Mouse (Mus musculus) embryonic facial prominence, embryonic 13.5 days (tissue): ENCODE measurements around the gene Inmt. TPM values are rescaled to one million over a fixed set of nuclear protein-coding genes. Genes with fewer than 3 reads are reported as not detected.

ENCODE experiments used
- ATAC-seq: fragments of 200-750 bp; cut with Nextera tagmentation; 2 replicates; pipeline ENCODE4 v1.8.0; 2017; ENCODE audit warnings: low read depth; ENCODE audit not compliant: insufficient number of reproducible peaks, insufficient read depth, low FRiP score, low TSS enrichment
- H3K27ac ChIP-seq: fragments of 300-500 bp; sonication (generic); 2 replicates; pipeline ENCODE4 v1.5.1; 2015; ENCODE audit warnings: moderate library complexity, mild to moderate bottlenecking, inconsistent platforms
- H3K27me3 ChIP-seq: fragments of 300-500 bp; sonication (generic); 2 replicates; pipeline ENCODE4 v1.6.1; 2015; ENCODE audit warnings: mild to moderate bottlenecking, inconsistent platforms
- H3K36me3 ChIP-seq: fragments of 300-500 bp; sonication (generic); 2 replicates; pipeline ENCODE4 v1.6.1; 2015; ENCODE audit warnings: mild to moderate bottlenecking, inconsistent platforms
- H3K4me1 ChIP-seq: fragments of 300-500 bp; sonication (generic); 2 replicates; pipeline ENCODE4 v1.6.1; 2015; ENCODE audit warnings: inconsistent platforms
- H3K4me2 ChIP-seq: fragments of 300-500 bp; sonication (generic); 2 replicates; pipeline ENCODE4 v1.6.1; 2015; ENCODE audit warnings: moderate library complexity, mild to moderate bottlenecking, inconsistent platforms
- H3K4me3 ChIP-seq: fragments of 300-500 bp; sonication (generic); 2 replicates; pipeline ENCODE4 v1.5.1; 2015; ENCODE audit warnings: mild to moderate bottlenecking, inconsistent platforms
- H3K9ac ChIP-seq: fragments of 300-500 bp; sonication (generic); 2 replicates; pipeline ENCODE4 v1.6.1; 2015; ENCODE audit warnings: mild to moderate bottlenecking, inconsistent platforms
- H3K9me3 ChIP-seq: fragments of 300-500 bp; sonication (generic); 2 replicates; pipeline ENCODE4 v1.6.1; 2016; ENCODE audit warnings: inconsistent platforms
- WGBS: fragments of 180-500 bp; shearing (Covaris S2); methylation state at CpG from one replicate; pipeline ENCODE4 v1.1.7; 2015; ENCODE audit warnings: mixed read lengths; 5-methylcytosine and 5-hydroxymethylcytosine counted together
- polyA plus RNA-seq: library from polyadenylated mRNA; unstranded; fragments of >200 nt; fragmentation: Nextera tagmentation; extraction: Ambion mirVana; gene quantifications from 2 replicates; pipeline ENCODE4 v1.2.1, GENCODE M21; 2015

The Inmt gene
- polyA plus RNA-seq, 1 experiment from 2014 or later = 1.9 TPM

- ATAC-seq = no peak
- Histone ChIP-seq H3K9ac (no peak overlapping the region), H3K27ac (no peak overlapping the region), H3K4me1 (no peaks in the 10 kb centered on the region), H3K36me3 (no peaks in the 10 kb centered on the region), H3K4me3 (no peak overlapping the region), H3K9me3 (no peaks in the 10 kb centered on the region), H3K4me2 (no peak overlapping the region), H3K27me3 (no peaks in the 10 kb centered on the region; the same call in 1 of the 2 replicates)
- 78% methylated on average over 8 of the region's 8 CpGs for WGBS
Observed at GRCm38 (mm10) chr6:55163046-55163584, 11.7 kb downstream of the Inmt start.

- H3K4me1 ChIP-seq = no peaks in the 10 kb centered on the region
- H3K4me3 ChIP-seq = no peak overlapping the region
- no peak overlapping the region for H3K4me2 ChIP-seq
- H3K36me3 ChIP-seq = no peaks in the 10 kb centered on the region
- H3K27ac ChIP-seq = no peak overlapping the region
- 75% methylated on average over 5 of the region's 5 CpGs for WGBS
- no peak for ATAC-seq
- H3K9ac ChIP-seq = no peak overlapping the region
- no peaks in the 10 kb centered on the region for H3K9me3 ChIP-seq
- H3K27me3 ChIP-seq = no peaks in the 10 kb centered on the region; the same call in 1 of the 2 replicates
Observed at GRCm38 (mm10) chr6:55161311-55161761, 13.5 kb downstream of the Inmt start.

- Histone ChIP-seq H3K36me3 (no peaks in the 10 kb centered on the region), H3K27me3 (no peaks in the 10 kb centered on the region), H3K9me3 (no peaks in the 10 kb centered on the region), H3K4me3 (no peak overlapping the region), H3K27ac (no peak overlapping the region), H3K9ac (no peak overlapping the region), H3K4me1 (no peaks in the 10 kb centered on the region), H3K4me2 (no peak overlapping the region)
- 59% methylated on average over 1 of the region's 1 CpGs for WGBS
- no peak for ATAC-seq
Observed at GRCm38 (mm10) chr6:55159256-55159655, 15.6 kb downstream of the Inmt start.

GRCm38 (mm10) chr6:55152226-55152625, 22.6 kb downstream of the Inmt start:
- Histone ChIP-seq H3K27me3 (no peaks in the 10 kb centered on the region), H3K36me3 (no peaks in the 10 kb centered on the region), H3K4me2 (no peak overlapping the region), H3K9me3 (0 out of 2 replicates have a peak, but pooled peaks cover 3% of the 10 kb centered on the region), H3K27ac (no peak overlapping the region), H3K9ac (no peak overlapping the region), H3K4me3 (no peak overlapping the region), H3K4me1 (no peaks in the 10 kb centered on the region)
- ATAC-seq = no peak
- WGBS = 88% methylated on average over 3 of the region's 3 CpGs

- no peak overlapping the region for H3K9ac ChIP-seq
- H3K9me3 ChIP-seq = peaks cover 5% of the 10 kb centered on the region; the same call in 1 of the 2 replicates
- H3K4me2 ChIP-seq = no peak overlapping the region
- H3K27me3 ChIP-seq = no peaks in the 10 kb centered on the region
- no peaks in the 10 kb centered on the region for H3K36me3 ChIP-seq
- no peak overlapping the region for H3K4me3 ChIP-seq
- ATAC-seq = no peak
- H3K4me1 ChIP-seq = no peaks in the 10 kb centered on the region
- WGBS = 45% methylated on average over 4 of the region's 4 CpGs
- no peak overlapping the region for H3K27ac ChIP-seq
Observed at GRCm38 (mm10) chr6:55146138-55146537, 28.7 kb downstream of the Inmt start.

- H3K9me3 ChIP-seq = peaks cover 5% of the 10 kb centered on the region; the same call in 1 of the 2 replicates
- H3K4me1 ChIP-seq = no peaks in the 10 kb centered on the region
- no peak overlapping the region for H3K4me3 ChIP-seq
- 73% methylated on average over 5 of the region's 5 CpGs for WGBS
- no peaks in the 10 kb centered on the region for H3K36me3 ChIP-seq
- H3K4me2 ChIP-seq = no peak overlapping the region
- H3K27me3 ChIP-seq = no peaks in the 10 kb centered on the region
- H3K27ac ChIP-seq = no peak overlapping the region
- no peak overlapping the region for H3K9ac ChIP-seq
- ATAC-seq = no peak
Observed at GRCm38 (mm10) chr6:55145285-55145684, 29.6 kb downstream of the Inmt start.

GRCm38 (mm10) chr6:55138343-55138742, 36.5 kb downstream of the Inmt start:
- Histone ChIP-seq H3K36me3 (no peaks in the 10 kb centered on the region), H3K9me3 (no peaks in the 10 kb centered on the region), H3K4me1 (no peaks in the 10 kb centered on the region), H3K27ac (no peak overlapping the region), H3K9ac (no peak overlapping the region), H3K27me3 (no peaks in the 10 kb centered on the region), H3K4me3 (no peak overlapping the region), H3K4me2 (no peak overlapping the region)
- ATAC-seq = no peak

- no peak overlapping the region for H3K27ac ChIP-seq
- ATAC-seq = no peak
- no peak overlapping the region for H3K4me3 ChIP-seq
- 0 out of 2 replicates have a peak, but pooled peaks cover 6% of the 10 kb centered on the region for H3K4me1 ChIP-seq
- no peaks in the 10 kb centered on the region for H3K9me3 ChIP-seq
- H3K9ac ChIP-seq = no peak overlapping the region
- H3K27me3 ChIP-seq = no peaks in the 10 kb centered on the region
- WGBS = 59% methylated on average over 1 of the region's 1 CpGs
- H3K36me3 ChIP-seq = no peaks in the 10 kb centered on the region
- H3K4me2 ChIP-seq = no peak overlapping the region
Observed at GRCm38 (mm10) chr6:55133425-55133824, 41.4 kb downstream of the Inmt start.

- H3K4me2 ChIP-seq = no peak within 1 kb of the TSS
- H3K27ac ChIP-seq = no peak within 1 kb of the TSS
- no peak within 1 kb of the TSS for H3K9ac ChIP-seq
- H3K27me3 ChIP-seq = no peaks in the 10 kb centered on the region
- ATAC-seq = no peak
- 0 out of 2 replicates have a peak, but pooled peaks cover 6% of the 10 kb centered on the region for H3K4me1 ChIP-seq
- H3K36me3 ChIP-seq = no peaks in the 10 kb centered on the region
- H3K9me3 ChIP-seq = no peaks in the 10 kb centered on the region
- H3K4me3 ChIP-seq = no peak within 1 kb of the TSS
- WGBS = 69% methylated on average over 10 of the region's 10 CpGs
Observed at GRCm38 (mm10) chr6:55132794-55133193, 42.0 kb downstream of the Inmt start, which contains the start of gene Crhr2. Crhr2 (minus strand) TSS chr6:55133016.

- no peak for ATAC-seq
- H3K9me3 ChIP-seq = no peaks in the 10 kb centered on the region
- H3K9ac ChIP-seq = no peak overlapping the region
- no peaks in the 10 kb centered on the region for H3K36me3 ChIP-seq
- H3K4me1 ChIP-seq = 0 out of 2 replicates have a peak, but pooled peaks cover 6% of the 10 kb centered on the region
- no peaks in the 10 kb centered on the region for H3K27me3 ChIP-seq
- no peak overlapping the region for H3K4me3 ChIP-seq
- H3K4me2 ChIP-seq = no peak overlapping the region
- no peak overlapping the region for H3K27ac ChIP-seq
- whole genome bisulfite sequencing = 79% methylated on average over 4 of the region's 4 CpGs
Observed at GRCm38 (mm10) chr6:55131301-55131700, 43.5 kb downstream of the Inmt start.

GRCm38 (mm10) chr6:55130631-55131030, 44.2 kb downstream of the Inmt start:
- Histone ChIP-seq H3K36me3 (no peaks in the 10 kb centered on the region), H3K4me3 (no peak overlapping the region), H3K9me3 (no peaks in the 10 kb centered on the region), H3K4me1 (0 out of 2 replicates have a peak, but pooled peaks cover 6% of the 10 kb centered on the region), H3K4me2 (no peak overlapping the region), H3K9ac (no peak overlapping the region), H3K27me3 (no peaks in the 10 kb centered on the region), H3K27ac (no peak overlapping the region)
- 51% methylated on average over 6 of the region's 6 CpGs for WGBS
- no peak for ATAC-seq

GRCm38 (mm10) chr6:55128391-55128790, 46.5 kb downstream of the Inmt start:
- no peak overlapping the region for H3K27ac ChIP-seq
- H3K4me2 ChIP-seq = no peak overlapping the region
- no peak overlapping the region for H3K4me3 ChIP-seq
- 0 out of 2 replicates have a peak, but pooled peaks cover 6% of the 10 kb centered on the region for H3K4me1 ChIP-seq
- H3K27me3 ChIP-seq = no peaks in the 10 kb centered on the region
- H3K9me3 ChIP-seq = no peaks in the 10 kb centered on the region
- H3K9ac ChIP-seq = no peak overlapping the region
- H3K36me3 ChIP-seq = no peaks in the 10 kb centered on the region
- no peak for ATAC-seq
